Mouse (Mus musculus) heart, adult 11 months (tissue): Measurements from ENCODE around the gene Mrpl11.
"Not testable (repeated sequence)": the region's sequence is repeated elsewhere in the genome, so short reads cannot be mapped to it uniquely, and the experiment has no call there.

Experiments used
- DNase-seq: peaks from one replicate; pipeline ENCODE4 v3.0.0; 2022

Mrpl11 gene

GRCm38 (mm10) chr19:4994043-4994442 is 32.1 kb downstream of the Mrpl11 start:
- no peak for DNase-seq

GRCm38 (mm10) chr19:4999445-5000140 is 37.6 kb downstream of the Mrpl11 start:
- DNase-seq, result no peak

GRCm38 (mm10) chr19:5001666-5002406 is 39.9 kb downstream of the Mrpl11 start:
- peak; percentile 95 for DNase-seq

- not testable (repeated sequence) for DNase-seq
Observed at GRCm38 (mm10) chr19:5003644-5004043, 41.7 kb downstream of the Mrpl11 start.

- no peak for DNase-seq
Observed at GRCm38 (mm10) chr19:5004925-5005324, 43.0 kb downstream of the Mrpl11 start.

- DNase-seq, result no peak
Observed at GRCm38 (mm10) chr19:5013138-5013537, 51.2 kb downstream of the Mrpl11 start.

- DNase-seq, result no peak
Observed at GRCm38 (mm10) chr19:5014961-5015398, 53.0 kb downstream of the Mrpl11 start.

- DNase-seq, result peak; percentile 95
Observed at GRCm38 (mm10) chr19:5016221-5016742, 54.3 kb downstream of the Mrpl11 start.
